Mouse (Mus musculus) right cerebral cortex, postnatal 4 days (tissue): Measurements from ENCODE around the gene Nt5m.
"Not testable (repeated sequence)": the region's sequence is repeated elsewhere in the genome, so short reads cannot be mapped to it uniquely, and the experiment has no call there.

Source experiments
- DNase-seq: peaks from one replicate; pipeline ENCODE4 v3.0.0-alpha.2; 2022

The Nt5m gene

GRCm38 (mm10) chr11:59839008-59839458, at the start of gene Nt5m:
TSS of gene Nt5m (plus strand) at chr11:59839447.
- peak; percentile 93 for DNase-seq

DNA sequence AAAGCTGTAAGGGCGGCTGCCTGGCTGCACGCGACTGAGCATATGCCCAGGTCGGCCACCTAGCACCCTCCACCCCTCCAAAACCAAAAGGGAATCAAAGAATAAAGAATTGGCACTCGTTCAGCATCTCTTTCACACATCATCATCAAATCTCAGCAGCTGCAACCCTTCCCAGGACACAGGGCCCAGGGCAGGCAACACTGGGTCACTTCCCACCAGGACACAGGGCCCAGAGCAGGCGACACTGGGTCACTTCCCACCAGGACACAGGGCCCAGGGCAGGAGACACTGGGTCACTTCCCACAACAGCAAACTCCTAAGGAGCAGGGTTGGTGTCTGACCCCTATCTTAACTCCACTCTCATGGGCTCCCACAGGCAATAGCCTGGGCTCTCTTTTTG, 45.9 kb upstream of the Nt5m start:
- DNase-seq: no peak

- DNase-seq: no peak
Measured at GRCm38 (mm10) chr11:59800412-59800811, 38.8 kb upstream of the Nt5m start.

DNA sequence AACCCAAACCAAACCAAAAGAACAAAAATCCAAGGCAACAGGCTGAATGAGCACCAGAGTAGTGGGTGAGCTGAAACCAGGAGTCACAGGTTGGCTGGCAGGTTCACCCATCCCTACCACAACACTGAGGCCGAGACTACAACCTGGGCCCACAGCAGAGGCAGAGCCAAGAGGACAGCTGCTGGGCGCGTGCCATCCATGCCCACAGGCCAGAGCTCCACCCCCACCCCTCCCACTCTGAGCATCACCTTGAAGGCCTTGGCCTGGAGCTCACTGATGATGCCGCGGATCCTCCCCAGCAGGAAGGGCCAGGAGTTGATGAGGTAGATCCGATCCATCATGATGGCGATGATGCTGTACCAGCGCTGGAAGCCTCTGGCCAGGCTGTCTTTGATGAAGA, 37.4 kb upstream of the Nt5m start:
- DNase-seq: no peak

- DNase-seq: no peak
Measured at GRCm38 (mm10) chr11:59803516-59803915, 35.7 kb upstream of the Nt5m start.

DNA sequence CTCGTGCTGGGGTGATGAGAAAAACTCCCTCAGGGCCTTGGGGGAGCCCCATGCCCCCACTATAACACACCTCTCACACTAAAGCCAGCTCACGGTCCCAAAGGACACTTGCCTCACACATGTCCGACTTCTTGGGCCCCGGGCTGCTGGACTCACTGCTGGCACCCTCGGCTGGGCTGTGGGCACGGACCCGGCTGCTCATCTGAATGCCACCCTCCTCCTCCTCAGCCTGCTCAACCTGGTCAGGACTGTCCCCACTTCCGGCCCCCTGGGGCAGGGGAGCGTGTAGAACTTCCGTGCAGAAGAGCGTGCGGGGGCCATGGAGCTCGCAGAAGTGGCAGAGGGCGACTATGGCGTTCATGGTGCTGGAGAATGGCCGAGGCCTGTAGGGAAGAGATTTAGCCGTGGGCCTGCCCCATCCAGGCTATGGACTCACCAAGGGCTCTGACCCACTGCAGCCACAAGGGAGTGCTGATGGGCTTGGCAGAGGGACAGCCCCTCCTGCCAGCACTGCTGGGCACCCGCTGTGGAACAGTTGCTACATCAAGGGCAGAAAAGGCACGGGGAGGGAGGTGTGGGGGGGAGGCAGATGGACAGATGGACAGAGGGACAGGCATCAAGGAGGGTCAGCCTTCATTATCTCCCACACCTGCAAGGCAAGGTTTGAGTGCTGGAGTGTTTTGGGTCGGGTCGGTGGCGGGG, 34.7 kb upstream of the Nt5m start:
- no peak for DNase-seq

DNA sequence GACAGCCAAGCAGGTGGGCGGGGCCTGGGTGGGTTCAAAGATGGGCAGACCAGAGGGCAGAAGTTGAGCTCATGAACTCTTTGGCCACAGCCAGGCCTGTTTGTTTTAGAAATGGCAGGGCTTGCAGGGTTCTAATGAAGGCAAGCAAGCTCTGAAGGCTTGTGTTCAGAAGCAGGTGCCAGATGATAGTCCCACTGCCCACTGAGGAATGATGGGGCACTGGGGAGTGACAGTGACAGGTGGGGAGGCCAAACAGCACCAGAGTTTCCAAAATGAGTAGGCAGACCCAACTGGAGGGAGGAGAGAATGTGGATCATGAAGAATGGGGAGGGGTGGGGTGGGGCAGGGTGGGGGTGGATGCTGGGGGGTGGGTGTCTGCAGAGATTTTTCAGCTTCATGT, 34.0 kb upstream of the Nt5m start:
- DNase-seq: no peak

- DNase-seq: no peak
Measured at GRCm38 (mm10) chr11:59805656-59806055, 33.6 kb upstream of the Nt5m start.

GRCm38 (mm10) chr11:59808170-59808960, 30.9 kb upstream of the Nt5m start:
- DNase-seq: no peak

GRCm38 (mm10) chr11:59809071-59809669, 30.1 kb upstream of the Nt5m start:
- DNase-seq: no peak

DNA sequence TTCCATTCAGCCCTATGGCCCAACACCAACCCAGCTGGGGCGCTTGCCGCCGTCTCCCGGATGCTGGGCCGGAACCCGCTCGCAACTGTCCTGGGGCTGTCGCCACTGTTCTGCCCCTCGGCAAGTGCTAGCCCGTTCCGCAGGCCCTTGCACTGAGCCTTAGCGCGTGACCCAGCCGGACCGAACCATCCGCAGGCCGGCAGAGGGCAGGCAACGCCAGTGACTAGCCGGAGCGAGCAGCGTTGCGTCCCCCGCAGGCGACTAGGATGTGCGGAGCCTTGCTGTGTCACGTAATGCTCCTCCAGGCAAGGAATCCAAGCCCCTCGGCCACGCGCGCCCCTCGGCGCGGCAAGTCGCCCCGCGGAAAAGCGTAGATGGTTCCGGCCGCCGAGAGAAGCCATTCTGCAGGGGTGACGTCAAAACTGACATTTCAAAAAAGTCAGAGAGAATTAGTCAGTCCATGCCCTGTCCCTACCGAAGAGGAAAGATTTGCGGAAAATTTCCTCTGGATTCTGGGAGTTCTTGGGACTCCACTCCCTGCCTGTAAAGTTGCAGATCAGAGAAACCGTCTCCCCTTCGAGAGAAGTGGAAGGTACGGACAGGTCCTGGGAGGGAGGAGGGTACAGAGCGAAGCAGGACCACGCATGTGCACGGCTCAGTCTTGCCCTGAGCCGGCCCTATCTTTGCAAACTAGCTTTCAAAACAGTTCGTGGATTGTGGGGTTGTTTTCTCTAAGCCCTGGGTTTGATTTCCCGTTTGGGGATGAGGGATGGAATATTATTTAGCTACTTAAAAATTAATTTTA, 29.4 kb upstream of the Nt5m start, which contains the start of gene Flcn:
TSS of gene Flcn (minus strand) at position 347 of the 805 bp plus-strand sequence.
- peak; percentile 79 for DNase-seq

DNA sequence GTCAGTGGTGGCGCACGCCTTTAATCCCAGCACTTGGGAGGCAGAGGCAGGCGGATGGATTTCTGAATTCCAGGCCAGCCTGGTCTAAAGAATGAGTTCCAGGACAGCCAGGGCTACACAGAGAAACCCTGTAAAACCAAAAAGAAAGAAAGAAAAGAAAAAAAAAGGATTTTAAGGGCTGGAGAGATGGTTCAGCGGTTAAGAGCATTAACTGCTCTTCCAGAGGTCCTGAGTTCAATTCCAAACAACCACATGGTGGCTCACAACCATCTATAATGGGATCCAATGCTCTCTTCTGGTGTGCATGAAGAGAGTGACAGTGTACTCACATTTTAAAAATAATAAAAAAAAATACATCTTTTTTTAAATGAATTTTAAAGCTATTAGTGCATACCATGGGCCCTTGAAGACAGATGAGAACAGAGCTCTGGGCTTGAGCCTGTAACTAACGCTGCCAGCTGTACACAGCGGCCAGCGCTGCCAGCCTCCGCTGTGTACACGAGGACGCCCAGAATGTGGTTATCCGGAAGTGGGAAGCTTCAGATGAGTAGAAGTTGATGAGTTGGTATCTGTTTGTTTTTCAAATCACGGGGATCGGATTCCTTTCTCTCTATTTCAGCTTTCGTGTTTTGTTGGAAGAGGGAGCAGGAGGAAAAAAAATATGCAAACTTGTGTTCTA, 28.6 kb upstream of the Nt5m start:
- DNase-seq: no peak

DNA sequence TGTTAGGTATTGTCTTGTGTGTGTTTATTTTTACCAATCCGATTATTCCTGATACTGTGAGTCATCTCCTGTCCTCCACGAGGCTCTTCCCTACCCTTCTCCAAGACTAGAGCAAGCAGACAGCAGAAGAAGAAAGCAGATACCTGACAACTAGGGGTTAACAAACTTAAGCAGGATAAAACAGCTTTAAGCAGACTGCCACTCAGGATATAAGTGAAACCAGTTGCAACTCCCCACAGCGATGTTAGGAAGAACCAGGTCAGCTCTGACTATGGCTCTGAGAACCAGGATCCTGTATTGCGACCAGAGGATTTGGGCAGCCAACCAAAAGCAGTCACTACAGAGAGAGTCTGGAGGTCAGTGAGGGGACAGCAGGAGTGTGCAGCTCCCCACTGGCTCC, 28.0 kb upstream of the Nt5m start:
- DNase-seq: no peak

DNA sequence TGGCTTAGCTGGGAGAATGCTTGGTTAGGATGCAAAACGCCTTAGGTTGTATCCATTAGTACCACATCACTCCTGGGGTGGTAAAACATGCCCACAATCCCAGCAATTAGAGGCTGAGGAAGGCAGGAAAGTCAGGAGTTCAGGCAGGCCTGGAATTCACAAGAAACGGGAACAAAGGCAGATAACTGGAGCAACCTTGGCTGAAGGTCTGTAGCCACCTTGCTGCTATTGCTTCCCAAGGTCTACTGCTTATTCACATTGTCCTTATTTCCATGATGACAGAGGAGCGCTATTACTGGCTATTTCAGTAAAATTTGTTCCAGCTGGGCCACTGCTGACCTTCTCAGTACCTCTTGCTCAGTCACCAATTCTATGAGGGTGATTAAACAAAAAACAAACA, 26.0 kb upstream of the Nt5m start:
- DNase-seq: no peak

- no peak for DNase-seq
Measured at GRCm38 (mm10) chr11:59814311-59814710, 24.9 kb upstream of the Nt5m start.

DNA sequence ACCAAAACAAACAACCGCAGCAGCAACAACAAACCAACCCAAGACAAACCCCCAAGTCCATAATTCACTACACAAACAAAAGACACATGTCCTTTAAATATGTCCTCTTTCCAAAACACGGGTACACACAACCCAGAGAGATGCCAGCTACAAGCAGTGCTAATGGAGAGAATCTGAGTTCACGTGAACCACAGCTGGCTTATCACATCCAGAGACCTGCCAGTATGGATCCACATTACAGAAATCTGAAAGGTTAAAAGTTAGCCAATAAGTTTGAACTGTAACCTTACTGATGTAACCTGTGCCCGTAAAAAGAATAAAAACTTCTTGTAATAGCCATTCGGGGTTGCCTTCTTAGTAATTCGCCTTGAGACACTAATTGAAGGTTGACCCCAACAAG, 24.3 kb upstream of the Nt5m start:
- DNase-seq: no peak

DNA sequence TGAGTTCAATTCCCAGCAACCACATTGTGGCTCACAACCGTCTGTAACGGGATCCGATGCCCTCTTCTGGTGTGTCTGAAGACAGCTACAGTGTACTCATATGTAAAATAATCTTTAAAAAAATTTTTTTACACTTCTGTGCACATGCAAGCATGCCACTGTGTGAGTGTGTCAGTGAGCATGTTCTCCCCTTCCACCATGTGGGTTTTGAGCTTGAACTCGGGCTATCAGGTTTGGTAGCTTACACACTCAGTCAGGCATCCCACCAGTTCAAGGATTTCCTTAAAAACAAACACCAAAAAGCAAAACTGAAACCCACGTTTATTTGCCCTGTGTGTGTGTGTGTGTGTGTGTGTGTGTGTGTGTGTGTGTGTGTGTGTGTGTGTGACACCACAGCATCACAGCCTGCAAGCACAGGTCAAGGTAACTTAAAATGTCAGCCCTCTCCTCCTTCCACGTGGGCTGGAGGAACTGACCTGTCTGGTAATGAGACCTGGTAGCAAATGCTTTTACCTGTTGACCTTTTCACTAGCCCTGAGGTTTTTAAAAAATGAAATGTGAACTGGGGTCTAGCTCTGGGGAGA, 23.7 kb upstream of the Nt5m start:
- DNase-seq: no peak

- no peak for DNase-seq
Measured at GRCm38 (mm10) chr11:59817916-59818315, 21.3 kb upstream of the Nt5m start.

GRCm38 (mm10) chr11:59821625-59822024, 17.6 kb upstream of the Nt5m start:
- DNase-seq: no peak

DNA sequence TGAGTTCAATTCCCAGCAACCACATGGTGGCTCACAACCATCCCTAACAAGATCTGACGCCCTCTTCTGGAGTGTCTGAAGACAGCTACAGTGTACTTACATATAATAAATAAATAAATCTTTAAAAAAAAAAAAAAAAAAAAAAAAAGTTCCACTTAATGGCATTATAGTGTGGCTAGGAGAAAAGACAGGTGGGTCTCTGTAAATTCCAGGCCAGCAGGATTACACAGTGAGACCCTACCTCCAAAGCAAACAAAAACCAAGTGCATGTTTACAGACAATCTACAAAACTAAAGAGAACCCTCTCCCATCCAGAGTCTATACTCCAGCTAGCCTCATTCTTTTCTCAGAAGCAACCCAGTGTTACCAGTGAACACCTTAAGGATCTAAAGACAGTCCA, 1.5 kb upstream of the Nt5m start:
- not testable (repeated sequence) for DNase-seq

- no peak for DNase-seq
Measured at GRCm38 (mm10) chr11:59838426-59838825, 821 bp upstream of the Nt5m start.
